Mouse (Mus musculus): ENCODE data around the gene Uts2r. TPM values are rescaled to one million over a fixed set of nuclear protein-coding genes. Genes with fewer than 3 reads are reported as not detected.

The Uts2r gene
- not detected in 2 replicates for polyA plus RNA-seq (2015; fragmentation: Nextera tagmentation; extraction: Ambion mirVana)

DNA sequence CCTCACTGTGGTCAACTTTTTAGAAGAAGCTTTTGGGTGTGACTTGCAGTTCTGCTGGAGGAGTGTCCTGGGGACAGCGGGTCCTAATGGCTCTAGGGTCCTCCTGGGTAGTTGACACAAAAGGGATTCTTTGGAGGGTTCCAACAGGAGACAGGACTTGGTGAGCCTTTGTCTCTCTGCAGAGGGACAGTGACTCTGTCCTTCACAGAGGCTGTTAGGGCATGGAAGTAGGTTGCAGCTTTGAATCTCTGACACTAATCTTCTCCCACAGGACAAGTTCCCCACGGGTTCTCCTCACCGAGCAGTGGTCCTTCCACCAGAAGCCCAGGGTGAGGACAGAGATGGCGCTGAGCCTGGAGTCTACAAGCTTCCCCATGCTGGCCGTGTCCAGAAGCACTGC, at the start of gene Uts2r:
Gene Uts2r, plus strand, starts transcription at position 301 of the 400 bp plus-strand sequence.

DNA sequence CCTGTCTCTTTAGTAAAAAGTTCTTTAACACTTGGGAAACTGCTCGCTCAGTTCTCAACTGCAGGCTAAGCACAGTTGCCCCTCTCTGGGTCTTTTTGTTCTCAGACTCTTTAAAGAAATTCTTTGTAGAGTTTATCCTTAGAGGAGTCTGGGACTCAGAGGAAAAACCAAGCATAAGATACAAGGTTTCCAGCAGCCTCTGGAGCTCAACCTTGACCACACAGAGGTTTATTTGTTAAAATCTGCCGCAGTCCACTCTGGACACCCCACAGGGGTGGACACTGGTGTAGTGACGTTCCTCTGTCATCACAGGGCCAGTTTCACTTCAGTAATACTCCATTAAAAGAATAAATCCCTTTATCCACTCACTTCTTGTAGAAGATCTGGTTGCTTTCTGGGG, 41.5 kb upstream of the Uts2r start, which contains the start of gene Tex19.2:
Gene Tex19.2, minus strand, starts transcription at position 101 of the 400 bp plus-strand sequence.

DNA sequence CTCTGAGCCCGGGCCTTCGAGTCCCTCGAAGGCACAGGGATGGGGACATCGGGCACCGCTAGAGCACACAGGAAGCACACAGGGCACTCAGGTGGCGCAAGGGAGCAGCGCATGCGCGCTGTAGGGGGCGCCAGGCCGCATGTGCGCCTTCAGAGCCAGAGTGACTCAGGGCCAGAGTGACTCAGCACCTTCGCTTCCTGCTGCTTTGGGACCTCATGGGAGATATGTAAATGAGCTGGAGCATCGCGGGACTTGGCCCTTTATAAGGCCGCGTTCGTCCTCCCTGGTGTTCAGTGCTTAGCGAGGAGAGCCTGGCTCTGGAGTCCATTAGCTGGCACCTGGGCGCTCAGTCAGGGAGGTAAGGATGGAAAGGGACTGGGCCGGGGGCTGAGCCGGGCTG, 14.2 kb upstream of the Uts2r start, which contains the start of gene Tex19.1:
Gene Tex19.1, plus strand, starts transcription at position 279 of the 400 bp plus-strand sequence.

DNA sequence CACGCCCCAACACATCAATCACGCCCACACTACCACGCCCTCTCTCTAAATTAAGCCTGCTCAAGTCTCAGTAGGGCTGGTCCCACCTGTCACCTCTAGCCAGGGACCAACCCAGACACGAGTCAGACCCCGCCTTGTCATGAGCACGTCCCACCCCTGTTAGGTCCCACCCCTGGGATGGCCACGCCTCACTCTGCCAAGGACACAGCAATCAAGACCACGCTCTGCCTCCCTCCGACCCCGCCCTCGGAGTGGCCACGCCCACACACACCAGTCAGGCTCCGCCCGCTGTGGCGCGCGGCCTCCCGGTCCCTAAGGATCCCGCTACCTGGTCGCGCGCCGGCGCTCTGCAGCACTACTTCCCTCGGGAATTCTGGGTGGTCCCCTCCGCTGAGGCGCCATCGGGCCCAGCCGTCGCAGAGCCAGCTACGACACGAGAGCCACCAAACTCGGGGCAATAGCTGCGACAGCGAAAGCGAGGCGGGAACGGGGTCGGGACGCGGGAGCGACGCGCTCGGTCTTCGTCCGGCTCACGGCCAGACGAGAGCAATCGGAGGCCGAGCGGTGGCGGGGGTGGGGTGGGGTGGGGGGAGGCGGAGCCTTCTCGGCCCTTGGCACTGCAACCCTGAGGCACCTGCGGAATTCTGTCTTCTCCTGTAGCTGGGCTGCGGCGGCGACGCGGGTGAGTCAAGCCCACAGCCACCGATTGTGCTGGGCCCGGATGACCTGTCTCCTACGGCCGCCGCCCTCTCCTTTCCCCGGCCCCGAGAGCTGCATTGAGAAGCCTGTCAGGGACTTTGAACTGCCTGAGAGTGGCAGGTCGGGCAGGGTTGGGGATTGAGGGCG, 44.3 kb downstream of the Uts2r start, which contains the start of the genes Hexdc and Ogfod3:
Gene Hexdc, plus strand, starts transcription at position 273 of the 846 bp plus-strand sequence.
Gene Ogfod3, minus strand, starts transcription at position 551 of the 846 bp plus-strand sequence.

Other genes starting within 250 kb of the Uts2r start
- 1.7 and 2.3 TPM in 2 replicates for gene Ccdc57, start 227.4 kb upstream of the Uts2r start, polyA plus RNA-seq (2015; fragmentation: Nextera tagmentation; extraction: Ambion mirVana)
- gene Slc16a3, start 211.8 kb upstream of the Uts2r start, polyA plus RNA-seq (2015; fragmentation: Nextera tagmentation; extraction: Ambion mirVana) = 109 and 117 TPM in 2 replicates
- gene Csnk1d, start 168.9 kb upstream of the Uts2r start, polyA plus RNA-seq (2015; fragmentation: Nextera tagmentation; extraction: Ambion mirVana) = 69.5 and 78.5 TPM in 2 replicates
- not detected in 2 replicates for gene Cd7, start 120.9 kb upstream of the Uts2r start, polyA plus RNA-seq (2015; fragmentation: Nextera tagmentation; extraction: Ambion mirVana)
- 0.11 TPM in 2 replicates for gene Sectm1b, start 96.7 kb upstream of the Uts2r start, polyA plus RNA-seq (2015; fragmentation: Nextera tagmentation; extraction: Ambion mirVana)
- 0.10 TPM in 1 of 2 replicates, not detected in the other for gene Sectm1a, start 79.1 kb upstream of the Uts2r start, polyA plus RNA-seq (2015; fragmentation: Nextera tagmentation; extraction: Ambion mirVana)
- not detected in 2 replicates for gene Tex19.2, start 41.6 kb upstream of the Uts2r start, polyA plus RNA-seq (2015; fragmentation: Nextera tagmentation; extraction: Ambion mirVana)
- 0.15 TPM in 1 of 2 replicates, not detected in the other for gene Tex19.1, start 14.1 kb upstream of the Uts2r start, polyA plus RNA-seq (2015; fragmentation: Nextera tagmentation; extraction: Ambion mirVana)
- 5.7 and 5.8 TPM in 2 replicates for gene Hexdc, start 44.2 kb downstream of the Uts2r start, polyA plus RNA-seq (2015; fragmentation: Nextera tagmentation; extraction: Ambion mirVana)
- 15.5 and 16.6 TPM in 2 replicates for gene Ogfod3, start 44.4 kb downstream of the Uts2r start, polyA plus RNA-seq (2015; fragmentation: Nextera tagmentation; extraction: Ambion mirVana)
- gene Cybc1, start 69.1 kb downstream of the Uts2r start, polyA plus RNA-seq (2015; fragmentation: Nextera tagmentation; extraction: Ambion mirVana) = 32.2 and 34.3 TPM in 2 replicates
- gene Narf, start 77.0 kb downstream of the Uts2r start, polyA plus RNA-seq (2015; fragmentation: Nextera tagmentation; extraction: Ambion mirVana) = 19.2 and 20.9 TPM in 2 replicates
- gene Foxk2, start 99.7 kb downstream of the Uts2r start, polyA plus RNA-seq (2015; fragmentation: Nextera tagmentation; extraction: Ambion mirVana) = 3.7 and 4.3 TPM in 2 replicates
- gene Wdr45b, start 194.2 kb downstream of the Uts2r start, polyA plus RNA-seq (2015; fragmentation: Nextera tagmentation; extraction: Ambion mirVana) = 53.4 and 56.5 TPM in 2 replicates
- 5.2 and 5.8 TPM in 2 replicates for gene Rab40b, start 228.0 kb downstream of the Uts2r start, polyA plus RNA-seq (2015; fragmentation: Nextera tagmentation; extraction: Ambion mirVana)